Mouse (Mus musculus): Measurements from ENCODE around the gene Slc17a1. TPM values are rescaled to one million over a fixed set of nuclear protein-coding genes. Genes with fewer than 3 reads are reported as not detected.

Gene Slc17a1
- 0.03 TPM in 1 of 2 replicates, not detected in the other for polyA plus RNA-seq (2012; rRNA removed)

GRCm38 (mm10) chr13:23867405-23867804, at the start of gene Slc17a1:
TSS of gene Slc17a1 (plus strand) at chr13:23867750.

GRCm38 (mm10) chr13:23839308-23839707, 28.2 kb upstream of the Slc17a1 start, which contains the start of gene Slc17a3:
TSS of gene Slc17a3 (plus strand) at chr13:23839434.

GRCm38 (mm10) chr13:23914376-23915167, 47.0 kb downstream of the Slc17a1 start, which contains the start of gene Slc17a4:
TSS of gene Slc17a4 (minus strand) at chr13:23915009.

GRCm38 (mm10) chr13:23933421-23934210, 66.1 kb downstream of the Slc17a1 start, which contains the start of gene Hist1h2ba:
TSS of gene Hist1h2ba (minus strand) at chr13:23934156.

GRCm38 (mm10) chr13:23934211-23934520, 66.6 kb downstream of the Slc17a1 start, which contains the start of gene Hist1h2aa:
TSS of gene Hist1h2aa (plus strand) at chr13:23934462.

Other genes starting within 250 kb of the Slc17a1 start
- 1.2 and 1.5 TPM in 2 replicates for gene Hist1h2be, start 246.6 kb upstream of the Slc17a1 start, polyA plus RNA-seq (2012; rRNA removed)
- 1.8 and 1.9 TPM in 2 replicates for gene Hist1h1e, start 245.2 kb upstream of the Slc17a1 start, polyA plus RNA-seq (2012; rRNA removed)
- 0.62 and 0.67 TPM in 2 replicates for gene Hist1h2ac, start 183.8 kb upstream of the Slc17a1 start, polyA plus RNA-seq (2012; rRNA removed)
- gene Hist1h2bc, start 183.6 kb upstream of the Slc17a1 start, polyA plus RNA-seq (2012; rRNA removed): 32.4 and 40.3 TPM in 2 replicates
- not detected in 2 replicates for gene Hist1h1t, start 171.9 kb upstream of the Slc17a1 start, polyA plus RNA-seq (2012; rRNA removed)
- 2.6 and 3.4 TPM in 2 replicates for gene Hist1h4c, start 169.3 kb upstream of the Slc17a1 start, polyA plus RNA-seq (2012; rRNA removed)
- 1.5 and 2.0 TPM in 2 replicates for gene Hfe, start 156.9 kb upstream of the Slc17a1 start, polyA plus RNA-seq (2012; rRNA removed)
- gene Hist1h1c, start 128.9 kb upstream of the Slc17a1 start, polyA plus RNA-seq (2012; rRNA removed): 12.8 and 15.6 TPM in 2 replicates
- gene Hist1h3c, start 122.1 kb upstream of the Slc17a1 start, polyA plus RNA-seq (2012; rRNA removed): 3.9 and 4.1 TPM in 2 replicates
- gene Hist1h2bb, start 121.0 kb upstream of the Slc17a1 start, polyA plus RNA-seq (2012; rRNA removed): 1.9 and 2.7 TPM in 2 replicates
- gene Hist1h2ab, start 116.6 kb upstream of the Slc17a1 start, polyA plus RNA-seq (2012; rRNA removed): 6.3 and 6.8 TPM in 2 replicates
- gene Hist1h3b, start 115.5 kb upstream of the Slc17a1 start, polyA plus RNA-seq (2012; rRNA removed): 7.5 and 8.8 TPM in 2 replicates
- gene Hist1h4b, start 110.7 kb upstream of the Slc17a1 start, polyA plus RNA-seq (2012; rRNA removed): 4.9 and 7.8 TPM in 2 replicates
- gene Hist1h4a, start 106.5 kb upstream of the Slc17a1 start, polyA plus RNA-seq (2012; rRNA removed): 2.3 and 3.4 TPM in 2 replicates
- 5.1 and 5.4 TPM in 2 replicates for gene Hist1h3a, start 105.4 kb upstream of the Slc17a1 start, polyA plus RNA-seq (2012; rRNA removed)
- gene Hist1h1a, start 104.1 kb upstream of the Slc17a1 start, polyA plus RNA-seq (2012; rRNA removed): 0.66 and 1.8 TPM in 2 replicates
- gene Trim38, start 97.8 kb upstream of the Slc17a1 start, polyA plus RNA-seq (2012; rRNA removed): 0.04 TPM in 1 of 2 replicates, not detected in the other
- gene Slc17a2, start 60.8 kb upstream of the Slc17a1 start, polyA plus RNA-seq (2012; rRNA removed): 0.01 TPM in 1 of 2 replicates, not detected in the other
- gene Slc17a3, start 28.3 kb upstream of the Slc17a1 start, polyA plus RNA-seq (2012; rRNA removed): 0.01 and 0.05 TPM in 2 replicates
- not detected in 2 replicates for gene Slc17a4, start 47.3 kb downstream of the Slc17a1 start, polyA plus RNA-seq (2012; rRNA removed)
- not detected in 2 replicates for gene Hist1h2ba, start 66.4 kb downstream of the Slc17a1 start, polyA plus RNA-seq (2012; rRNA removed)
- not detected in 2 replicates for gene Hist1h2aa, start 66.7 kb downstream of the Slc17a1 start, polyA plus RNA-seq (2012; rRNA removed)
- gene Scgn, start 123.5 kb downstream of the Slc17a1 start, polyA plus RNA-seq (2012; rRNA removed): 1.5 and 2.6 TPM in 2 replicates

All from central nervous system, embryonic 18 days (tissue).